Mouse (Mus musculus) layer of hippocampus, adult 11-12 months (tissue): ENCODE measurements around the gene Asic2.

Experiments used
- DNase-seq: peaks from one replicate; pipeline ENCODE4 v3.0.0; 2022; ENCODE audit warnings: low spot score

The Asic2 gene

DNA sequence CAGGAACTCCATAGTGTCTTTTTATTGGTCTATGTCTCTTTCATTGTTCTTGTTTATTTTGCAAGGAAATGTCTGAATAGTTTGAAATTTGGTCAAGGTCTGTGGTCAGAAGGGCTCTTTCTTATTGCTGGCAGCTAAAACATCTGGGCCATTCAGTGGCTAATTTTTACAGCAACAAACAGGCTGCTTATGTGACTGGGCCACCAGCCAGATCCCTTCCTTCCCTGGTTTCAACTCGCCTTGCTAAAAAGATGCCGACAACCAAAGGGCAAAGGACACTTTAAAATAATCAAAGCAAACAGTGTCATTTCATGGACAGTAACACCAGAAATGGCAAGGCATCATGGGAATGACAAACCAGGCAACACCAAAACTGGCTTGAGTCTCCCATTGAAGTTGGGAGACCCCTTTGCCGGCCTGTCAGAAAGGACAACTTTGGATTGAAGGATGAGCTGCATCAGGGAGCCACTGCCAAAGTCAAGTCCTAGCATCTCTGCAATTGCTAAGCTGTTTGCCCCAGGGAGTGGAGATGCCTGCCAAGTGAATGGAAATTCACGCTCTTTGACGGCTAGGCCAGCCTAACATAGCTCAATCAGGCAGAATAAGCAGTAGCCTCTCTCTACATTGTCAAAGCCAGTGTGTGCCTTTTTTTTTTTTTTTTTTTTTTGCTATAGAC, 123.1 kb downstream of the Asic2 start:
- DNase-seq, result no peak

DNA sequence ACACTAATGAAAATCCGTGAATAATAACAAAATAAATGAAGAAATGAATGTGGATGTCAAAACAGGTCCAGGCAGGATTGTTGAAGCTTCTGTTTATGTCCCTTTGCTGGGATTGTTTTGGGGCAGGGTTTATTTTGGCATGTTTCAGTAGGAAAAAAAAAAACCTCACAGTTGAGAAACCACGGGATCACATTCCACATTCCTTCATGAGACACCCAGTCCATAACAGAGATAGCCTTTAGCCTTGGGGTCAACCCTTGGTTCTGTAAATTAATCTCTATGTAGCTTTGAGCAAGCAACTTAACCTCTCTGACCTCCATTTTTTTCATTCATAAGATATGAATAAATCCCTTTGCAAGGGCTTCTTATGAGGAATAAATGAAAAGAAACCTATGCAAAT, 127.3 kb downstream of the Asic2 start:
- DNase-seq, result no peak

DNA sequence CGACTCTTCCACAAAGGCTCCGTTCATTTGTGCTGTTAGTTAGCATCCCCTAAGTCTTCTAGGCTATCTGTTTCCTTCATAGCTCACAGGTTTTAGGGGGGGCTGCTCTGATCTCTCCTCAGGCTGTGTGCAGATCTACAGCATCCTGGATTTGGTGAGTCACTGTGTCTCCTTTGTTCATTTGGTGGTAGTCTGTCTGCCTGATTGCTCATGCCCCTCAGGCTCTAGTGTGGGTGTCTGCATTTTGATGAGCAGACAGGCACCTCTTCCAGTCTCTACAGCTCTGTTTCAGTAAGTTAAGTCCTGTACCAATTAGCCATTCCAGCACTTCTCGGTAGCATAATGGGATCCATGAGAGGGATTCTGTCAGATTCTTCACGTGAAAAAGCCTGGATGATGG, 129.8 kb downstream of the Asic2 start:
- DNase-seq, result no peak

DNA sequence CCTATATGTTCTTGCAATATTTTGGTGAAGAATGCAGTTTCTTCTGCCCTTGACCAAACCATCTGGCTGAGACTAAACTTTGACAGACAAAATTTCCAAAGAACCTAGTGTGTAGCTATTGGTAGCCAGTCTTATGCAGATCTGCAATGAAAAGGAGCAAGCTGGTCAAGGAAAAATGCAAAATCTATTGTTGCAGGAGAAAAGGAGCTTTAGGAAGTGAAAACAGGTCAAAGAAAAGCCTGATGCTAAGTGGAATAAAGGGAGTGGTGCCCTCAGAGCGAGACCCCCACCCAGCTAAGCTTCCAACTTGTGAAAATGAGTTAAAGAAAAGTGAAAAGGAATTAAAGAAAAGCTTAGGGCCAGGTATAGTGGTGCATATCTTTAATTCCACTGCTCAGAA, 135.9 kb downstream of the Asic2 start:
- no peak for DNase-seq

DNA sequence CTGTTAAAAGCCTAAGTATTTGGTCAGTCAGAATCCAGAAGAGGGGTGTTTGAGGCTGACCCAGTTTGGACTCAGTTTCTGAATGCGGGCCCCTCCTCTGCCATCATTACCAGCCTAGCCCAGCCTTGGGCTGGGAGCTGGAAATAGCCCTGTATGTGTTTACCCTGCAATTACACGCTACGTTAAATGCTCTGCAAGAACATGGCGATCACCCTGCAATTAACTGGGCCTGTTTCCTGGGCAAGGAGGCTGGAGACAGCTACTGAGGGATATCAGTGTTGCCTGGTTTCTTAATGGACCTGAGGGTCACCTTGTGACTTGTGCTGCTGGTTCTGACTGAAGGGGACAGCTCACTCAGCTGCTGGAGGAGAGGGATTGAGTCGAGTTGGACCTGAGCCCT, 151.7 kb downstream of the Asic2 start:
- no peak for DNase-seq

DNA sequence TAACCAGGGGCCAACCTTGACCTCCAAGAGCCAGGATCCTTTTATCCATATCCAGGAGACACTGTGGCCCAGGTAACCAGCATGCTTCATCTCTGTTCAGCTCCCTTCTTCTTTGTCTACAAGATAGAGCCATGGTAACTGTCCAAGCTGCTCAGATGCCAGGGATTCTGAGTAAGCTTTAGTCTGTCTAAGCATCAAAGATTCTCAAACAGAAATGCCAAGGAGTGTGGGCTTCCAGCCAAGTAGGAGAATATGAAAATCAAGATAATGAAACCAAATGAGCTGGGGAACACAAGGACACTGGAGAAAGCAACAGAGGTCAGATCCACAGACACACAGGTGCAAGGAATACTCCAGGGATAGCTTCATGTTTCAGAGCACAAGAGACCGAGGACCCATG, 153.4 kb downstream of the Asic2 start:
- DNase-seq, result peak; percentile 33

DNA sequence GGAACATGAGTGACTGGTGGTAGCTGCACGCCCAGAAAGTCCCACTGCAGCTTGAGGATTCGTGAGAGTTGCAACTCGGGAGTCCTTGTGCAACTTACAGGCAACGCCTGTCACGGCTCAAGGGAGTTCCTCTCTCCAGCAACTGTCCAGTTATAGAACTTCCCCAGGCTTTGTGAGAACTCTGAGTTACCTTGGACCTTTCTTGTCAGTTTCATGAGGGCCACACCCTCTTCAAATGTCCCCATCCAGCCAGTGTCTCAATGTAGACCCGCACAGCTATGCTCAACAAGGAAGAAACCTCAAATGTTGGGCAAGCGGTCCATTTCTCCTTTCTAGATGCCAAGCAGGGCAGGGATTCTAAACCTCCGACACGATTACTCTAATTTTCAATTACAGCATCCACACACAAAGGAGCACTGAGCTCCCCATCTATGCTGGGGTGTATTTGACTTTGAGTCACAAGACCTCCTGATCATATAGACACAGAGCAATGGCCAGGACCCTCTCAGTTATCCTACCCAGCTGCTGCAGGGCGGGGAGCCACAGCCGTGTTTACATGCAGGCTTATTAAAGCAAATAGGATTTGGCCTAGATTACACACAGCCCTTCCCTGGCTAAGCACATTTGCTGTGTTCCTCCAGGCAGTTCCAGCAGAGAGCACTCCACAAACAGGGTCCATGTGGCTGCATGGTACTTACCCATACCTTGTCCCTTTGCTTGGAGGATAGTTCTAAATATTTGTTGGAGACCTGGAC, 161.2 kb downstream of the Asic2 start:
- no peak for DNase-seq

DNA sequence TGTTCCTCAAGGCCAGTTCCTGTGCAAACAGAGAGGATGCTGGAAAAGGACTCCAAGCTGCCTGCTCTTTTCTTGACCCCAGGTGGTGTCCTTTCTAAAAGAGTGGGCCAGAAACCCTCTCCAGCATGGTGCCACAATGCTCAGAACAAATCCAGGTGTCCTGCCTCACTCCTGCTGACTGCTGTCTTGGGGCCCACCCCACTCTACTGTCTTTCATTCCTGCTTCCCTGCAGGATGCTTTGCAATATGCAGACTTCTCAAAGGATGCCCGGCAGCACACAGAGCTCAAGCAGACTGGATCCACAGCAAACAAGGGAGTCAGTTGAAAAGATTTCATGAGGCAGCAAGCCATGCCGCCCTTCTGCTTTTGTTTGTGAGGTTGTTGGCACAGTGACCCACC, 164.7 kb downstream of the Asic2 start:
- no peak for DNase-seq

DNA sequence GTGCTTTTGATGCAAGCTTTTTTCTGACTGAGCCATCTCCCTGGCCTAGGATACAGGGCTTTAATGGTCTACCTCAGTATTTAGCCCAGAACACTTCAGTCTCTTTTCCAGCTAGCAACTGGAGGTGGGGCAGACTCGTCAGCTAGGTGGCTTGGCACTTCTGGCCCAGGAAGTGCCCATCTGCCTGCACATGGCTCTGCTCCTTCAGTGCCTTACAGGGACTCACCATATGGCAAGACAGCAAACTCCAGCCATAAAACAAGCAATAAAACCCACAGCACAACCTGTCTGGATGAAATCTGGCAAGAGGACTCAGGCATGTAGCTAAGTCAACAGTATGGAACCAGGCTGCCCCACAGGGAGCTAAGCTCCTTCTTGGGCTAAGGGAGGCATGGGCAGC, 165.6 kb downstream of the Asic2 start:
- DNase-seq, result peak; percentile 11

DNA sequence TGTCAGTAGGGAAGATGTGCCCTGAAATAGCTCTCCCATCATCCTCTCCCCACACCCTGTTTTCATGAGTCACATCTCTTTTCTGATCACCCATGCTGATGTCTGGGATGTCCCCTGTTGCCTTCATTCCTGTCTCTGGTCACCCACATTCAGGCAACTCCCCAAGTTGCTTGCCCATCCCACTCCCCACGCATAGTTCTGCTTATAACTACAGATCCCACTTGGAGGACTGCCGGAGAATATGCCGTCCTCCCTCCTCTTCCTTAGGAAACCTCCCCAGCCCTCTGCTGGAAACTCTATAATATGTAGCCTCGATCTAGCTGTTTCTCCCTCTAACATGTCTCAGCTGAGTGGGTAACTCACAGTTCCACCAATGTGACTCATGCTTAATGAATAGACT, 167.4 kb downstream of the Asic2 start:
- no peak for DNase-seq

DNA sequence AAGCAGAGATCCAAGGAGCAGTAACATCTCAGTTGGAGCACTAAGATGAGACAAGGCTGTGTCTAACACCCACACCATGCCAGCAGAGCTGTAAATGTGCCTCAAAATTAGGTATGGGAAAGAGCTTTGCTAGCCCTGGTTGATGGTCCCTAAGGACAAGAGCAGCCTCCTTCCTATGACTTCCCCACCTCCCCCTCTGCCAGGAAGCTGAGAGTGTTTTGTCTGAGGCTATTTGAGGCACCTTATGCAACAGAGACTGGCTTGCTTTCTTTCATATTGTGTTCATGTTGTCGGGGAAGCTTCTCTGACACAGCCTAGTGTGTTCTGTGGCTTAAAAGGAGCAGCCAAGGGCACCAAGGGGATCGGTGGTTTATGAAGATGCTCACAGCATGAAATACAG, 174.7 kb downstream of the Asic2 start:
- DNase-seq, result no peak

DNA sequence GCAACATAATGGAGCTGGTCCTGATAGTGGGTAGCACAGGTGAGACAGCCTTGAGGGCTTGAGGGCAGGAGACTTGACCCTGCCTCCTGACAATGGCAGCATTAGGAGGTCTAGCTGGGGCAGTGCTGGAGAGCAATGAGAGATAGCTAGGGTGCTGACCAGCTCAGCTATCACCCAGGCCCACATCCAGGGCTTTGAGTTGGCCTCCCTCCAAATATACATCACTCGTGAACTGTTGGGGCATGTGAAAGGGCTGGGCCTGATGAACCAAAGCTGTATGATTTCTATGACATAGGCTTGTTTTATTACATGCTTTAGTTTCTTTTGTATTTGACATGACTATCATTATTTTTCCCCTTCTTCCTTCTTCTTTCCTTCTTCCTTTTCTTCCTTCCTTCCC, 176.7 kb downstream of the Asic2 start:
- DNase-seq, result no peak

DNA sequence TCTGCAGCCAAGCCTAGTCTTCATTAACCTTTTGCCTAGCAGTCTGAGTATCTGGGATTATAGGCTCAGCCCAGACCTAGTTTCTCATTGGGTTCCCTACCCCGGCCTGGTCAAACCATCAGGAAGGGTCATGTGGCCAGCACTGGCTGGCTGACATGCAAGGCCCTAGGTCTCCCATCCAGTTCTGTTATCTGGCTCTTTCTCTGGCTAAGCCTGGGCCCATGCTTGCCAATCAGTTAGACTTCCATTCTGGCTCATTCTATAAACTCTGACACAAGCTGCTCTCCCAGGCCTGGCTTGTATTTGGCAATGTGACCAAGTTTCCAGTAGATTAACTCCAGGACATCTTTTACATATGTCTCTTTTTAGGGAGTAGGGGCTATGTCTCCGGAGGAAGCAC, 187.7 kb downstream of the Asic2 start:
- no peak for DNase-seq

DNA sequence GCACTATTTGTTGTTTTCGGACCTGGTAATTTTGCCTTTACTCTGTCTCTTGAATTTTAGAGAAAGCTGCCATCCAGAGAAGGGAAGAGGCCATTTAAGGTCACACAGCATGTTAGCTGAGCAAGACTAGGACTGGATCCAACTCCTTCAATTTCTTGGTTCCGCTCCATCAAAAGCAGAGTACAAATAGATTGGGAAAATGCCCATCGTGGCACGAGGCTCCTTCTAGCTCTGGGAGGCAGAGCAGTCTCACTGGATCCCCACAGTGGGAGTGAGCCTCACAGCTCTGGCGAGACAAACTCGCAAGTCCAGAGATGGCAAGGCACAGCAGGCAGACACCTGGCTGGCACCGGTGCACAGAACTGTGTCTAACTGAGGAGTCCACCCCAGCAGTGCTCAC, 188.4 kb downstream of the Asic2 start:
- peak; percentile 40 for DNase-seq

DNA sequence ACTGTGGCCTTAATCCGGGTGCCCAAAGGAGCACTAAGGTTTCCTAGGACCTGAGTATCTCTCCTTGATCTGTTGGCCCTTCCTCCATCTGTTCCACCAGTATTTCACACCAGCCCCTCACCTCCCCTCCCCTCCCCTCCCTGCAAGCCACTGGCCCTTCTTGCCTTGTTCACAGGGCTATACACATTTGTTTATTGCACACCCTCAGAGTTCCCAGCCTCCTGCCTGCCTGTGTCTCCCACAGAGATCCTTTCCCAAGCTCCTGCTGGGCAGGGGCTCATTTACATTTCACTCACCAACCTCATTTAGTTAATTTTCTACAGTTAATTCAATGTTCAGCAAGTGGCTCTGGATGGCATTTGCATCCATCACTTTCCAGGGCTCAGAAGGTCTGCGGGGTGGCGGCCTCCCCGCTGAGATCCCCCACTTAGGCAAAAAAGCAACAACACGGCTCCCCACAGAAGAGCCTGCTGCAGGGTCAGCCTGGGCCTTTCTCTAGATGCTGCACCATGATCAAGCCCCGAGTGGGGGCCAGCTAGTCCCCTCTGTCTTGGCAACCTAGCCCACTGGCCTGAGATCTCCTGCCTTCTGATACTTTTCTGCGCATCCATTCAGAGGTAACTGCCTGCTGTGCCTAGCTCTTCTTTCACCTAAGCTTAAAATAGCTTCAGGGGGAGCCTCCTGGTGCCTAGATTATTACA, 196.9 kb downstream of the Asic2 start:
- no peak for DNase-seq

DNA sequence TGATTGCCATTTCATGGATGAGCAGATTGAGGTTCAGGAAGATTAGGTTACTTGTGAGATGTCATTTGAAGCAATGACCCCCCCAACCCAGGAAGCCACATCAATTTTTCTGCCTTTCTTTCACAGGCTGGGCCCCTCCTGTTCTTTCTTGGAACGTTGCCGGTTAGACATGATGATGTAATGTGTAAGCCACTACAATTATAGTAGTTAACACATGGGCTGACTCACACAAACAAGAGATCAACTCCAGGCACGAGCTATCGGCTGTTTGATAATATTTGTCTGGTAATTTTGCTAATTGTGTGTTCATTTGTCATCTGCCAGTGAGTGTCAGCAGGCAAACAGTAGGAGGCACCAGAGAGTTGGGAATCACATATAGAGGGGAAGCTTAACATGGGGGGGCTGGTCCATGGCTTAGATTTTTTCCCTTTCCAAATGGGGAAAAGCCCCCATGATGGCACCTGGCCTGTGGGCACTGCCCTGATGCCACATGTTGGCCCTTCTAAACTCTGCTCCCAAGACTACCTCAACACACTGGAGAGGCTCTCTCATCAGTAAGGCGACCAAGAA, 198.5 kb downstream of the Asic2 start:
- peak; percentile 26 for DNase-seq

DNA sequence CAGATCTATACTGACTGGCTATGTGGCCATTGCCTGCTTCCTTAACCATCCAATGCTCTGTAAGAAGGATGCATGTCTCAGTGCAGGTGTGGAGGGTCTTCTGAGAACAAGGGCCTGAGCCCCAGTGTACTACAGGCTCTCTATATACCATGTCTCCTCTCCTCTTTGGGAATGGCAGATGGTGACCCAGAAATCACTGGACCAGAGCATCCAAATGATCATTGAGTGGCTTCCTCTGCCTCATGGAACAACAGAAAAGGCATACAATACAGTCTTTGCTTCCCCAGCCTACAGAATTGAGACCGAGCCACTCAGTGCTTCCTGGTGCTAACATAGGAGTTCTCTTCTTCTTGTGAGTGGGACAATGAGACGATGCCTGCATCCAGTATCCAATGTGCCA, 200.0 kb downstream of the Asic2 start:
- DNase-seq, result no peak

DNA sequence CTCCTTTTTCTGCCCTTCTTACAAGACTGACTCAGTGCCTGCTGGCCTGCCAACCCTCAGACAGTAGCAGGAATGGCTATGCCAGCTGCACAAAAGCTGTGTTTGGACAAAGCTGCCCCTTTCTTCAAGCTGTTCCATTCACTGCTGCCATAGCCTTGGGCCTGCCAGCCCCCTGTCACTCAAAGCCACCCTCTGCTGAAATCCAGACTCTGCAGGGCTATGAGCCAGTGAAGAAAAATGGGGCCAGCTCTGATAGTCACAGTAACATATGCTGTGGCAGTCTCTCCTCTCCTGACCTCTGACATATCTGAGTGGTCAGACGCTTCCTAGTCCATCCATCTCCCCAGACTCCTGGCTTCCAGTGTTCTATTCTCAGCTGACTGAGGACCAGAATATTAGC, 200.5 kb downstream of the Asic2 start:
- DNase-seq, result peak; percentile 41

DNA sequence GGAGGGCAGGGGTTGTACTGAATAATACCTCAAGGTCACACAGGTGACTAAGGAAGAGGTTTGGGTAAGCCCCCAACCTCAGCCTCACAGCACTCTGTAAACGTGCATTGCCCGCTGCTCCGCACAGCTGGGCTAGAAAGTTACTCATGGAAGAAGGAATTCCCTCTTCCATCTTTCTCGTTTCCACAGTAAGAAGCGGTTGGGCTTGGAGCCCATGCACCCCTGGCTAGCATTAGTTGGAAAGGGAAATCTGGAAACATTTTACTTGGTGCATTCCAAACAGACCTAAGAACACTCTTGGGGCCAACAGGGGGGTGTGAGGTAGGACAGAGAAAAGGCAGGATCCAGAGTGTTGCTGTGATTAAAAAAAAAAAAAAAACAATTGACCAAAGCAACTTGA, 203.0 kb downstream of the Asic2 start:
- no peak for DNase-seq

DNA sequence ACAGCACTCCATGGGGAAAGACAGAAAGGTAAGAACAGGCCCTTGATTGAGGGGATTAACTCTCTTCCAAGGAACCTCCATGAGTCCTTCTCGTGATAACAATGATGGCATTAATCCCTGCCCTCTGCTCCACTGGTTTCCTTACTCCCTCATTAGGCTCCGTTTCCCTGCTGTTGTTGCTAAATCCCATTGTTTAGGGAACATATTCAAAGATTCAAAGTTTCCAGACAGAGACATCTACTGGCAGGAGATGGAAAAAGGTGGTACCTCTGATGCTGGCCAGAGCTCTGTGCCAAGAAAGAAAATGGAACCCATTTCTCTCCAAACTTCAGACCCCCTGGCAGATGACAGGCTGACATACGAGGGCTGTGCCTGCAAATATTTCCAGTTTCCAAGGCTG, 203.5 kb downstream of the Asic2 start:
- DNase-seq, result peak; percentile 14

DNA sequence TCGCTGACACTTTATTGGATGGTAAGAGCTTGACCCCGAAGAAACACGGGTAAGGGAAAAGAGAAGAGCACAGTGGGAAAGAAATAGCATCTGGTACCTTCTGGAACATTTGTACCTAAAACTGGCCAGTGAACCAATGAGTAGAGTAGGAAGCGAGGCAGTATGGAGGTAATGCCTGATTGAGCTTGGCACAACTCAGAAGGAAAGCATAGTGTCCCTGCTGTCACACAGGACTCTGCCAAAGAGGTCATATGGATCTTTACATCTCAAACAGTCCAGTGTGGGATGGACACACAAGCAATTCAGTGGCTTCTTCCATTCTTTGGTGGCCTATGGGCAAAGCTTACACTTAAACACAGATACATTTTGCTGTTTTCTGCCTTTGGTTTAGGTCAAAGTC, 211.0 kb downstream of the Asic2 start:
- no peak for DNase-seq

DNA sequence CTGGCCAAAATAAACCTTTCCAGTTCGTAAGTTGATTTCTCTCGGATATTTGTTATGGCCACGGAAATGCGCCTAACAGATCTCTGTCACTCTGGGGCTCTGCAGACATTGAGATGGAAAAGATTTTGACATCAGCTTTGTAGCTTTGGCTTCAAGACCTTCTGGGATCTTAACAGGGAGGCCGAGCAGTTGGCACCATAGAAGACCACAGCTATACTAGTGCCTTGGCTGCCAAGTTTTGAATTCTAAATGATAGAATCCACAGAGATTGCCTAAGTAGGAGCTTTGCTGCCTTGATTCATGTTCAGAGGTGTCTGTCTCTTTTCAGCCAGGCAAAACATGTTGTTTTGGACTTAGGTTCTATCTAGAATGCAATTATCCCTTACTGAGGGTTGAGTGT, 217.4 kb downstream of the Asic2 start:
- DNase-seq, result no peak

DNA sequence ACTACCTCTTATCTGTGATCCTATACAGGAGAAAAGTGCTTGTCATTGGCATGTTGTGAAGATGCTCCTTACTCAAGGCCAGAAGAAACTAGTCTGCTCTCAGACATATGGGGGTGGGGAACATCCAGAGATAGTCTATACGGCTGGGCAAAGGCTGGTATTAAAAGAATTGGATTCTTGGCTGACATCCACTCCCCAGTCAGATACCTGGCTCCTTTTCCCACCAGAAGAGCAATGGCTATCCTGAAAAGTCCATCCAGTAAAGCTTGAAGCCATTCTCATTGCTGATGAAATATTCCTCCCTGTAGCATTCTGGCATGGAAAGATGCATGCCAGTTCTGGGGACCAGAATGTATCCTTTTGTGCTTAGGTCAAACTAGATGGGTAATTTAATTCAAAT, 218.2 kb downstream of the Asic2 start:
- DNase-seq, result no peak
